Mouse (Mus musculus) hindbrain, postnatal 0 days (tissue): ENCODE data around the gene Fam83e. TPM values are rescaled to one million over a fixed set of nuclear protein-coding genes. Genes with fewer than 3 reads are reported as not detected.
A peak's percentile ranks its signal among the peaks of the same experiment; 100 is the strongest.

Experiments
- ATAC-seq: fragments of 200-750 bp; cut with Nextera tagmentation; 2 replicates; pipeline ENCODE4 v1.8.0; 2017; ENCODE audit warnings: mild to moderate bottlenecking, moderate TSS enrichment, moderate library complexity
- DNase-seq: peaks from one replicate; pipeline ENCODE4 v3.0.0-alpha.2; 2015; ENCODE audit warnings: low spot score
- H3K27ac ChIP-seq: fragments of 300-500 bp; sonication (generic); 2 replicates; pipeline ENCODE4 v1.5.1; 2014; ENCODE audit warnings: mild to moderate bottlenecking
- H3K27me3 ChIP-seq: fragments of 300-500 bp; sonication (generic); 2 replicates; pipeline ENCODE4 v1.6.1; 2014; ENCODE audit warnings: low read length, mixed read lengths; ENCODE audit not compliant: insufficient read depth
- H3K36me3 ChIP-seq: fragments of 300-500 bp; sonication (generic); 2 replicates; pipeline ENCODE4 v1.6.1; 2014; ENCODE audit warnings: low read length, mixed read lengths; ENCODE audit not compliant: insufficient read depth
- H3K4me1 ChIP-seq: fragments of 300-500 bp; sonication (generic); 2 replicates; pipeline ENCODE4 v1.6.1; 2014; ENCODE audit warnings: antibody characterized with exemption, low read length, mixed read lengths; ENCODE audit not compliant: insufficient read depth
- H3K4me2 ChIP-seq: fragments of 300-500 bp; sonication (generic); 2 replicates; pipeline ENCODE4 v1.6.1; 2014; ENCODE audit warnings: low read depth, mild to moderate bottlenecking, low read length, moderate library complexity, mixed read lengths
- H3K4me3 ChIP-seq: fragments of 300-500 bp; sonication (generic); 2 replicates; pipeline ENCODE4 v1.5.1; 2014; ENCODE audit warnings: low read length
- H3K9ac ChIP-seq: fragments of 300-500 bp; sonication (generic); replicated peaks from 2 replicates; pipeline ENCODE4 v1.6.1; 2014; ENCODE audit warnings: mild to moderate bottlenecking, low read length, moderate library complexity, mixed read lengths
- H3K9me3 ChIP-seq: fragments of 300-500 bp; sonication (generic); 2 replicates; pipeline ENCODE4 v1.6.1; 2016; ENCODE audit warnings: low read length, mixed read lengths
- CTCF ChIP-seq: IDR thresholded peaks from 2 replicates; pipeline ENCODE4 v1.5.1; 2016; ENCODE audit warnings: antibody characterized with exemption, control low read depth, low read depth
- WGBS: fragments of 180-500 bp; shearing (Covaris S2); extraction: QIAGEN DNeasy Blood & Tissue Kit; methylation state at CpG from one replicate; pipeline ENCODE4 v1.1.7; 2014; 5-methylcytosine and 5-hydroxymethylcytosine counted together
- polyA plus RNA-seq: library from polyadenylated mRNA; unstranded; fragments of >200 nt; fragmentation: Nextera tagmentation; extraction: Ambion mirVana; gene quantifications from 2 replicates; pipeline ENCODE4 v1.2.1, GENCODE M21; 2015
- total RNA-seq: library from RNA; depleted of rRNA; stranded (reverse); fragments of >200 nt; gene quantifications from 2 replicates; pipeline ENCODE4 v1.2.3, GENCODE M21; 2014

The Fam83e gene
- total and polyA plus RNA-seq, 2 experiments from 2014 or later, result 0.16 to 0.25 TPM

- no peak for DNase-seq
- no peaks in the 10 kb centered on the region for H3K27me3 ChIP-seq
- H3K36me3 ChIP-seq, result no peaks in the 10 kb centered on the region
- WGBS, result 30% methylated on average over 11 of the region's 11 CpGs
- peaks cover 24% of the 10 kb centered on the region for H3K4me1 ChIP-seq
- H3K27ac ChIP-seq, result peak overlapping the region; percentile 90; the same call in 1 of the 2 replicates
- H3K4me3 ChIP-seq, result peak overlapping the region; percentile 50
- peak overlapping the region; percentile 45 for H3K9ac ChIP-seq
- H3K9me3 ChIP-seq, result no peaks in the 10 kb centered on the region
- ATAC-seq, result no peak
- peak overlapping the region; percentile 91 for H3K4me2 ChIP-seq
- TF ChIP-seq CTCF, result no peak
Measured at GRCm38 (mm10) chr7:45701072-45701471, 19.9 kb upstream of the Fam83e start.

DNA sequence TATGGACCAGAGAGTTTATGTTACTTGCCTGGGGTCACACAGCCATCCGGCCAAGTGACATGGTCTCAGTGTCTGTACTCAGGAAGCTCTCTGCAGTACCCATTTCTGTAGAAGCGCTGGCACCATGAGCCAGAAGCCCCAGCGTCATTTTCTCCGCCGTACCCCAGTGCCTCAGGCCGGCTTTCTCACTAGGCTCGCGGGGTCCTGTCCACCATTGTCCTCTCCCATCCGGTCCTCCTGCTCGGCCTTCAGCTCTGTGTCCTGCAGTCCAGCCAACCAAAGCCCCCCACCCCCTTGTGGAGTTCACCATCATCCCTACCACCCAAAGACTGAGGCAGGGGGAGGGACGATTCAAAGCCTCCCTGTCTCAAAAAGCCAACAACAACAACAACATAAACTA is 19.4 kb upstream of the Fam83e start:
- H3K4me2 ChIP-seq, result peak overlapping the region; percentile 91; the same call in 1 of the 2 replicates
- H3K27ac ChIP-seq, result no peak overlapping the region
- peaks cover 24% of the 10 kb centered on the region for H3K4me1 ChIP-seq
- H3K4me3 ChIP-seq, result no peak overlapping the region
- TF ChIP-seq CTCF, result no peak
- DNase-seq (no peak), ATAC-seq (no peak)
- 84% methylated on average over 11 of the region's 11 CpGs for WGBS
- H3K9ac ChIP-seq, result peak overlapping the region; percentile 45; the same call in 1 of the 2 replicates
- no peaks in the 10 kb centered on the region for H3K9me3 ChIP-seq
- H3K36me3 ChIP-seq, result no peaks in the 10 kb centered on the region
- no peaks in the 10 kb centered on the region for H3K27me3 ChIP-seq

DNA sequence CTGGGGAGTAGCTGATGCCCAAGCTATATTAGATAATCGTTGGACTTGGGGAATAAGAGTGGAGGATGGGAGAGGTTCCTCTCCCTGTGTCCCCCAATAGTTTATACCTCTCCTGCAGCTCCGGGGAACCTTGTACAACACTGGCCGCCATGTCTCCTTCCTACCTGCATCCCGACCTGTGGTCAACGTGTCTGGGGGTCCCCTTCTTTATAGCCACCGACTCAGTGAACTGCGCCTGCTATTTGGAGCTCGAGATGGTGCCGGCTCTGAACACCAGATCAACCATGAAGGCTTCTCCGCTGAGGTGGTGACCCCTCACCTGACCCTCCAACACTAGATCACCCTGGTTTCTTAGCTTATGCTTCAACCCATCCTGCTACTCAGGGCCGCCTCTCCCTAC is 18.7 kb upstream of the Fam83e start:
- H3K27me3 ChIP-seq, result no peaks in the 10 kb centered on the region
- H3K4me3 ChIP-seq, result no peak overlapping the region
- H3K4me2 ChIP-seq, result no peak overlapping the region
- H3K4me1 ChIP-seq, result peaks cover 27% of the 10 kb centered on the region
- H3K9me3 ChIP-seq, result no peaks in the 10 kb centered on the region
- H3K9ac ChIP-seq, result no peak overlapping the region
- 92% methylated on average over 11 of the region's 11 CpGs for WGBS
- no peak for ATAC-seq
- no peak for TF ChIP-seq CTCF
- DNase-seq, result no peak
- H3K27ac ChIP-seq, result no peak overlapping the region
- H3K36me3 ChIP-seq, result no peaks in the 10 kb centered on the region

- H3K27me3 ChIP-seq, result no peaks in the 10 kb centered on the region
- peak overlapping the region; percentile 90 for H3K4me2 ChIP-seq
- no peaks in the 10 kb centered on the region for H3K9me3 ChIP-seq
- no peak overlapping the region; the same call in 1 of the 2 replicates for H3K4me3 ChIP-seq
- DNase-seq (no peak), ATAC-seq (no peak)
- H3K36me3 ChIP-seq, result no peaks in the 10 kb centered on the region
- H3K9ac ChIP-seq, result peak overlapping the region; percentile 55; the same call in 1 of the 2 replicates
- peaks cover 33% of the 10 kb centered on the region for H3K4me1 ChIP-seq
- peak overlapping the region; percentile 93; the same call in 1 of the 2 replicates for H3K27ac ChIP-seq
- WGBS, result 89% methylated on average over 17 of the region's 17 CpGs
- TF ChIP-seq CTCF, result no peak
Measured at GRCm38 (mm10) chr7:45702809-45703520, 18.0 kb upstream of the Fam83e start.

DNA sequence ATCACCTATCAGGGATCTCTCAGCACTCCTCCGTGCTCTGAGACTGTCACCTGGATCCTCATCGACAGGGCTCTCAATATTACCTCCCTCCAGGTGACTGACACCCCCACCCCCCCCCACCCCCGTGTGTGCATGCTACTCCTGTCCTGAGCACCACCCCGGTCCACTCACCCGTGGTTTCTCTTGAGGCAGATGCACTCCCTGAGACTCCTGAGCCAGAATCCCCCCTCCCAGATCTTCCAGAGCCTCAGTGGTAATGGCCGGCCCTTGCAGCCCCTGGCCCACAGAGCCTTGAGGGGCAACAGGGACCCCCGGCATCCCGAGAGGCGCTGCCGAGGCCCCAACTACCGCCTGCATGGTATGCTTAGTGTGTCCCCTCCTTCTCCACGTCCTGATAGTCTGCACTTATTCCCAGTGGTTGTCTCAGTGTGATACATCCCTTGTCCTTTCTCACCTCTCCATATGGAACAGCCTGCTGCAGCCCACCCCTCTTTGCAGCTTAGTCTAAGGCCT is 17.4 kb upstream of the Fam83e start:
- 41% methylated on average over 12 of the region's 12 CpGs for WGBS
- no peak for DNase-seq
- ATAC-seq, result no peak

DNA sequence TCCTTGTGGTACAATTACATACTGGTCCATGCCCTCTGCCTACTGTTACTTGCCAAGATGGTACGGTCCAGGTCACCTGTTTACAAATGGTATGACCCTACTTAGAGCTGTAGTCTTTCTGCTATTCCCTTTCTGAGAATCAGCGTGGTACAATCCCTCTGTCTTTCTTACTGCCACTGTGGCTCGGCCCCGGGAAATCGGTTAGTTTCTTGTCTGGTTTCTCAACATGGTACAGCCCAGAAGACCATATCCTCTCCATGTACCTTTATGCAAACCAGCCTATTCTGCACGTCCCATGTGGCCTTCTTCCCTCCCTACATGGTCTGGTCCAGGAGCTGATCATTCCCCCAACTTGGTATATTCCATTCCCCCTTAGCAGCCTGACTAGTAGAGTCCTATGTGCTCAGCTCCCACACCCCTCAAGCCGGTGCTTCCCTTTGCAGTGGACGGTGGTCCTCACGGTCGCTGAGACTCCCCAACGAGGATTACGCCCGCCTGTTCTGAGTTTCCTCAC is 16.9 kb upstream of the Fam83e start:
- under 1% methylated on average over 13 of the region's 13 CpGs for WGBS
- Histone ChIP-seq H3K4me1 (peaks cover 45% of the 10 kb centered on the region), H3K4me2 (peak overlapping the region; percentile 90), H3K27ac (peak overlapping the region; percentile 93), H3K4me3 (peak overlapping the region; percentile 49), H3K9ac (peak overlapping the region; percentile 55), H3K36me3 (no peaks in the 10 kb centered on the region), H3K9me3 (no peaks in the 10 kb centered on the region), H3K27me3 (no peaks in the 10 kb centered on the region)
- ATAC-seq (peak; percentile 76), DNase-seq (peak; percentile 92)
- TF ChIP-seq CTCF, result no peak

More for the DNA sequence above, 17.4 kb upstream of the Fam83e start:
- H3K27me3 ChIP-seq, result no peaks in the 10 kb centered on the region
- no peaks in the 10 kb centered on the region for H3K36me3 ChIP-seq
- H3K4me1 ChIP-seq, result peaks cover 39% of the 10 kb centered on the region
- peak overlapping the region; percentile 49 for H3K4me3 ChIP-seq
- H3K4me2 ChIP-seq, result peak overlapping the region; percentile 90
- H3K27ac ChIP-seq, result peak overlapping the region; percentile 93
- peak overlapping the region; percentile 55 for H3K9ac ChIP-seq
- TF ChIP-seq CTCF, result no peak
- no peaks in the 10 kb centered on the region for H3K9me3 ChIP-seq
